Mouse (Mus musculus) kidney, postnatal 0 days (tissue): ENCODE measurements around the gene Olfr1386. TPM values are rescaled to one million over a fixed set of nuclear protein-coding genes. Genes with fewer than 3 reads are reported as not detected.
A peak's percentile ranks its signal among the peaks of the same experiment; 100 is the strongest.
"Not testable (repeated sequence)": the region's sequence is repeated elsewhere in the genome, so short reads cannot be mapped to it uniquely, and the experiment has no call there.

Experiments used
- ATAC-seq: fragments of 200-750 bp; cut with Nextera tagmentation; replicated peaks from 2 replicates; pipeline ENCODE4 v1.8.0; 2017; ENCODE audit warnings: low read depth, moderate number of reproducible peaks, moderate TSS enrichment, moderate library complexity; ENCODE audit not compliant: low FRiP score
- DNase-seq: peaks from one replicate; pipeline ENCODE4 v3.0.0-alpha.2; 2016; ENCODE audit warnings: low spot score
- H3K27ac ChIP-seq: fragments of 300-500 bp; sonication (generic); 2 replicates; pipeline ENCODE4 v1.5.1; 2014; ENCODE audit warnings: mild to moderate bottlenecking
- H3K27me3 ChIP-seq: fragments of 300-500 bp; sonication (generic); 2 replicates; pipeline ENCODE4 v1.6.1; 2014; ENCODE audit warnings: low read length, mixed read lengths; ENCODE audit not compliant: insufficient read depth
- H3K36me3 ChIP-seq: fragments of 300-500 bp; sonication (generic); 2 replicates; pipeline ENCODE4 v1.6.1; 2014; ENCODE audit warnings: low read length, mixed read lengths; ENCODE audit not compliant: insufficient read depth
- H3K4me1 ChIP-seq: fragments of 300-500 bp; sonication (generic); replicated peaks from 2 replicates; pipeline ENCODE4 v1.6.1; 2014; ENCODE audit warnings: antibody characterized with exemption, low read length, mixed read lengths; ENCODE audit not compliant: insufficient read depth
- H3K4me2 ChIP-seq: fragments of 300-500 bp; sonication (generic); 2 replicates; pipeline ENCODE4 v1.6.1; 2014; ENCODE audit warnings: mild to moderate bottlenecking, low read length, moderate library complexity, mixed read lengths
- H3K4me3 ChIP-seq: fragments of 300-500 bp; sonication (generic); replicated peaks from 2 replicates; pipeline ENCODE4 v1.5.1; 2014; ENCODE audit warnings: low read depth, low read length
- H3K9ac ChIP-seq: fragments of 300-500 bp; sonication (generic); 2 replicates; pipeline ENCODE4 v1.6.1; 2014; ENCODE audit warnings: low read depth, low read length
- H3K9me3 ChIP-seq: fragments of 300-500 bp; sonication (generic); replicated peaks from 2 replicates; pipeline ENCODE4 v1.6.1; 2016; ENCODE audit warnings: low read length, inconsistent platforms, mixed read lengths
- CTCF ChIP-seq: IDR thresholded peaks from 2 replicates; pipeline ENCODE4 v1.5.1; 2016; ENCODE audit warnings: antibody characterized with exemption, low read depth, mild to moderate bottlenecking, moderate library complexity
- WGBS: fragments of 180-500 bp; shearing (Covaris S2); extraction: QIAGEN DNeasy Blood & Tissue Kit; methylation state at CpG from one replicate; pipeline ENCODE4 v1.1.7; 2014; 5-methylcytosine and 5-hydroxymethylcytosine counted together
- polyA plus RNA-seq: library from polyadenylated mRNA; unstranded; fragments of >200 nt; fragmentation: Nextera tagmentation; extraction: Ambion mirVana; gene quantifications from 2 replicates; pipeline ENCODE4 v1.2.1, GENCODE M21; 2015

Gene Olfr1386
- polyA plus RNA-seq, 1 experiment from 2014 or later, result not detected

GRCm38 (mm10) chr11:49485973-49486372 is 21.1 kb downstream of the Olfr1386 start:
- H3K27me3 ChIP-seq, result no peaks in the 10 kb centered on the region
- no peaks in the 10 kb centered on the region for H3K9me3 ChIP-seq
- H3K4me1 ChIP-seq, result no peaks in the 10 kb centered on the region
- no peak for TF ChIP-seq CTCF
- H3K4me2 ChIP-seq, result no peak overlapping the region
- DNase-seq (peak; percentile 70), ATAC-seq (0 out of 2 replicates have a peak, but pooled peaks have one; percentile 10)
- H3K4me3 ChIP-seq, result no peak overlapping the region
- H3K27ac ChIP-seq, result no peak overlapping the region
- 15% methylated on average over 4 of the region's 4 CpGs for WGBS
- no peak overlapping the region for H3K9ac ChIP-seq
- no peaks in the 10 kb centered on the region for H3K36me3 ChIP-seq

GRCm38 (mm10) chr11:49488770-49489169 is 23.9 kb downstream of the Olfr1386 start, which contains the start of gene Olfr1385:
Olfr1385 (plus strand) TSS chr11:49489070.
- not testable (repeated sequence) for H3K27me3 ChIP-seq, H3K4me1 ChIP-seq, H3K36me3 ChIP-seq, H3K27ac ChIP-seq, H3K9ac ChIP-seq, H3K9me3 ChIP-seq, H3K4me2 ChIP-seq, DNase-seq, ATAC-seq, H3K4me3 ChIP-seq
- WGBS, result 83% methylated on average over 1 of the region's 1 CpGs

GRCm38 (mm10) chr11:49518086-49518485 is 53.2 kb downstream of the Olfr1386 start:
- Histone ChIP-seq H3K9me3 (no peaks in the 10 kb centered on the region), H3K9ac (no peak overlapping the region), H3K4me3 (no peak overlapping the region), H3K27ac (no peak overlapping the region), H3K27me3 (no peaks in the 10 kb centered on the region), H3K4me1 (no peaks in the 10 kb centered on the region), H3K4me2 (no peak overlapping the region), H3K36me3 (no peaks in the 10 kb centered on the region)
- no peak for TF ChIP-seq CTCF
- ATAC-seq (no peak), DNase-seq (no peak)
- WGBS, result 68% methylated on average over 5 of the region's 5 CpGs

- no peaks in the 10 kb centered on the region for H3K36me3 ChIP-seq
- no peak within 1 kb of the TSS for H3K4me3 ChIP-seq
- no peak within 1 kb of the TSS for H3K9ac ChIP-seq
- no peaks in the 10 kb centered on the region for H3K4me1 ChIP-seq
- no peak for DNase-seq
- H3K9me3 ChIP-seq, result no peaks in the 10 kb centered on the region
- H3K27ac ChIP-seq, result no peak within 1 kb of the TSS
- no peaks in the 10 kb centered on the region for H3K27me3 ChIP-seq
- TF ChIP-seq CTCF, result no peak
- H3K4me2 ChIP-seq, result no peak within 1 kb of the TSS
- no peak for ATAC-seq
Observed at GRCm38 (mm10) chr11:49519348-49519747, 54.5 kb downstream of the Olfr1386 start, which contains the start of gene Olfr1383. Olfr1383 (plus strand) TSS chr11:49519648.

Other genes starting within 250 kb of the Olfr1386 start
- gene Mgat1, start 220.9 kb upstream of the Olfr1386 start, polyA plus RNA-seq, result 75.2 and 82.7 TPM in 2 replicates
- 0.13 and 0.14 TPM in 2 replicates for gene Olfr1393, start 186.7 kb upstream of the Olfr1386 start, polyA plus RNA-seq
- 0.06 and 0.07 TPM in 2 replicates for gene Olfr1392, start 179.8 kb upstream of the Olfr1386 start, polyA plus RNA-seq
- gene Olfr10, start 160.3 kb upstream of the Olfr1386 start, polyA plus RNA-seq, result not detected in 2 replicates
- gene Olfr1391, start 142.3 kb upstream of the Olfr1386 start, polyA plus RNA-seq, result not detected in 2 replicates
- not detected in 2 replicates for gene Olfr1390, start 129.9 kb upstream of the Olfr1386 start, polyA plus RNA-seq
- not detected in 2 replicates for gene Olfr1389, start 42.0 kb upstream of the Olfr1386 start, polyA plus RNA-seq
- gene Olfr1388, start 28.4 kb upstream of the Olfr1386 start, polyA plus RNA-seq, result 0.05 and 0.07 TPM in 2 replicates
- not detected in 2 replicates for gene Olfr1387, start 9.7 kb upstream of the Olfr1386 start, polyA plus RNA-seq
- gene Olfr1385, start 24.0 kb downstream of the Olfr1386 start, polyA plus RNA-seq, result not detected in 2 replicates
- gene Olfr1384, start 41.7 kb downstream of the Olfr1386 start, polyA plus RNA-seq, result not detected in 2 replicates
- gene Olfr1383, start 54.6 kb downstream of the Olfr1386 start, polyA plus RNA-seq, result not detected in 2 replicates
- gene Olfr1382, start 63.2 kb downstream of the Olfr1386 start, polyA plus RNA-seq, result not detected in 2 replicates
- not detected in 2 replicates for gene Olfr1381, start 78.4 kb downstream of the Olfr1386 start, polyA plus RNA-seq
- gene Olfr1380, start 91.8 kb downstream of the Olfr1386 start, polyA plus RNA-seq, result not detected in 2 replicates
- 5.3 and 5.6 TPM in 2 replicates for gene Flt4, start 144.2 kb downstream of the Olfr1386 start, polyA plus RNA-seq
- not detected in 2 replicates for gene Scgb3a1, start 198.6 kb downstream of the Olfr1386 start, polyA plus RNA-seq
- gene Cnot6, start 247.7 kb downstream of the Olfr1386 start, polyA plus RNA-seq, result 54.4 and 55.0 TPM in 2 replicates